Mouse (Mus musculus): ENCODE data around the gene Dnah6. TPM values are rescaled to one million over a fixed set of nuclear protein-coding genes. Genes with fewer than 3 reads are reported as not detected.

Dnah6 gene
- total and polyA plus RNA-seq, 3 experiments: under 0.01 to 0.06 (median 0.04) TPM

DNA sequence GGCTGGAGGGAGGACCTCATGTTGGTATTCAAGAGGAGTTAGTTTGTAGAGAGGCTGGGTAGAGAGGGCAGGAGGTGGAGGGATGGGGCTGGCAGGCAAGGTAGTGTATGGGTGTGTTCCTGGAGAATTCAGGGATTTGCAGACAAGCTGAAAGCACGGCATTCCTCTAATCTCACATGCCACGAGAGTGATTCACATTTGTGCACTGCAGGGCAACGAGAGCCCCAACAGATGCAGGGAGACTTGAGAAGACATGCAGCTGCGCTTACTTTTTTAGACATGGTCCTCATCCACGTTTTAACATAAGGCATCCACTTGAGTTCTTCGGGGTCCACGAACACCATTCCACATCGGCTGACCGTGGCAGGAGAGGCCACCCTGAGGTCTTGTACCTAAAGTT is 93.9 kb downstream of the Dnah6 start (continued):
- no peak for TF ChIP-seq ETS1 (conservative IDR thresholded peaks at IDR 0.05; ENCODE audit: low read depth, low read length)

GRCm38 (mm10) chr6:73120348-73120747 is 101.1 kb downstream of the Dnah6 start:
- no peaks in the 10 kb centered on the region for H3K27me3 ChIP-seq (replicated peaks)
- no peaks in the 10 kb centered on the region for H3K9me3 ChIP-seq (replicated peaks; ENCODE audit: low read length)
- TF ChIP-seq MAZ (IDR thresholded peaks at IDR 0.05; ENCODE audit: low read depth, low read length) (no peak), RAD21 (IDR thresholded peaks at IDR 0.05; ENCODE audit: low read depth, low read length) (no peak), IRF4 (IDR thresholded peaks at IDR 0.05; ENCODE audit: low read depth, low read length) (peak; percentile 76), EP300 (IDR thresholded peaks at IDR 0.05; ENCODE audit: low read length) (peak; percentile 58; the same call in 1 of the 2 replicates), MYC (IDR thresholded peaks at IDR 0.05; ENCODE audit: low read depth, low read length) (no peak; the same call in 1 of the 2 replicates), ZMIZ1 (IDR thresholded peaks at IDR 0.05; ENCODE audit: low read depth, low read length) (no peak), POLR2A (IDR thresholded peaks at IDR 0.05; ENCODE audit: low read depth, low read length) (no peak), SIN3A (IDR thresholded peaks at IDR 0.05; ENCODE audit: low read length) (no peak; the same call in 1 of the 2 replicates), HCFC1 (IDR thresholded peaks at IDR 0.05; ENCODE audit: low read depth, low read length) (no peak), JUN (IDR thresholded peaks at IDR 0.05; ENCODE audit: insufficient read depth, low read depth, low read length) (peak; percentile 61), JUND (conservative IDR thresholded peaks at IDR 0.05; ENCODE audit: low read depth, low read length) (peak; percentile 81), ELF1 (IDR thresholded peaks at IDR 0.05; ENCODE audit: low read depth, low read length) (no peak), PAX5 (IDR thresholded peaks at IDR 0.05; ENCODE audit: low read length) (no peak), BHLHE40 (IDR thresholded peaks at IDR 0.05; ENCODE audit: low read depth, low read length) (peak; percentile 78), ZC3H11A (IDR thresholded peaks at IDR 0.05; ENCODE audit: low read depth, low read length) (no peak), TCF12 (IDR thresholded peaks at IDR 0.05; ENCODE audit: low read depth, low read length) (no peak)
- no peak overlapping the region for H3K9ac ChIP-seq (ENCODE audit: insufficient read depth, low read depth)
- H3K4me3 ChIP-seq (replicated peaks in 1 of 3; ENCODE audit: low read depth in 2 of 3, low read length in 2 of 3, poor library complexity in 1 of 3): peak overlapping the region in 1 of 3 experiments; percentile 30
- no peak overlapping the region for H3K27ac ChIP-seq (ENCODE audit: insufficient read depth, low read depth)
- dilution Hi-C loops (cut with MboI; ENCODE audit: extremely low pct_ligation_motif_present, extremely low pct_unique_long_range_greater_than_20kb, low sequenced_read_pairs) (no loop called here), in situ Hi-C loops (cut with MboI; ENCODE audit: low pct_ligation_motif_present, low pct_unique_long_range_greater_than_20kb, low sequenced_read_pairs) (no loop called here)
- no peaks in the 10 kb centered on the region for H3K36me3 ChIP-seq (replicated peaks in 1 of 2; ENCODE audit: control insufficient read depth in 1 of 2, insufficient read depth in 1 of 2, low read length in 1 of 2)
- no peaks in the 10 kb centered on the region for H3K79me2 ChIP-seq (replicated peaks; ENCODE audit: control insufficient read depth, extremely low read depth, insufficient read depth, poor library complexity, severe bottlenecking)
- no peak for DNase-seq (ENCODE audit: extremely low read depth)
- H3K4me2 ChIP-seq (ENCODE audit: insufficient read depth, low read depth, poor library complexity, severe bottlenecking): peak overlapping the region; percentile 79; the same call in 1 of the 2 replicates
- H3K4me1 ChIP-seq (ENCODE audit: control insufficient read depth in 1 of 2, insufficient read depth in 2 of 2): peaks cover 7 to 10% of the 10 kb centered on the region in 2 experiments; a peak in 3 of 4 replicates

DNA sequence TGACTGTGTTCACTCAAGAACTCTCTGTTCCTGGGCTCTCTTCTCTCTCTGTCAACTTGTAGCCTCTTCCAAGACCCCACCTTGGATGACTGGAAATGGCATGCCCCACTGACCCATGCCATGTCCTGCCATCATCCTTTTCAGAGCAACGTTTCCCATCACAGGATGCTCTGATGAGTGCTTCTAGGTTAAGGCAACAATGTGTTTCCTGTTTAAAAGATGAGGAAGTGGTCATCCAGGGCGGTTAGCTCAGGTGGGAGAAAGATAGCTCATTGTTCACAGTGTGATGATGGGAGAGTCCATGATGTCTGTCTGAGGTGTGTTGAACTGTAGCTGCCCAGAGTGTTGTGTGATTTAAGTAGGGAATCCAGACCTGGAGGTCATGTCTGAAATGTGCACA is 107.6 kb downstream of the Dnah6 start:
- TF ChIP-seq ZMIZ1 (IDR thresholded peaks at IDR 0.05; ENCODE audit: low read depth, low read length): no peak
- peak; percentile 10; the same call in 1 of the 2 replicates for TF ChIP-seq EP300 (IDR thresholded peaks at IDR 0.05; ENCODE audit: low read length)
- Histone ChIP-seq H3K36me3 (replicated peaks in 1 of 2; ENCODE audit: control insufficient read depth in 1 of 2, insufficient read depth in 1 of 2, low read length in 1 of 2) (no peaks in the 10 kb centered on the region), H3K4me1 (ENCODE audit: control insufficient read depth in 1 of 2, insufficient read depth in 2 of 2) (peaks cover 0 to 9% of the 10 kb centered on the region in 2 experiments; a peak in 2 of 4 replicates), H3K27ac (ENCODE audit: insufficient read depth, low read depth) (no peak overlapping the region), H3K79me2 (replicated peaks; ENCODE audit: control insufficient read depth, extremely low read depth, insufficient read depth, poor library complexity, severe bottlenecking) (no peaks in the 10 kb centered on the region), H3K4me2 (ENCODE audit: insufficient read depth, low read depth, poor library complexity, severe bottlenecking) (no peak overlapping the region), H3K27me3 (replicated peaks) (no peaks in the 10 kb centered on the region), H3K9me3 (replicated peaks; ENCODE audit: low read length) (no peaks in the 10 kb centered on the region), H3K9ac (ENCODE audit: insufficient read depth, low read depth) (no peak overlapping the region), H3K4me3 (replicated peaks in 1 of 3; ENCODE audit: low read depth in 2 of 3, low read length in 2 of 3, poor library complexity in 1 of 3) (no peak overlapping the region)
- dilution Hi-C loops (cut with MboI; ENCODE audit: extremely low pct_ligation_motif_present, extremely low pct_unique_long_range_greater_than_20kb, low sequenced_read_pairs): no loop called here
- in situ Hi-C loops (cut with MboI; ENCODE audit: low pct_ligation_motif_present, low pct_unique_long_range_greater_than_20kb, low sequenced_read_pairs): no loop called here
- peak; percentile 17 for DNase-seq (ENCODE audit: extremely low read depth)
